Mouse (Mus musculus) left cerebral cortex, adult 18-20 months (tissue): ENCODE measurements around the gene Capn5. TPM values are rescaled to one million over a fixed set of nuclear protein-coding genes. Genes with fewer than 3 reads are reported as not detected.
A peak's percentile ranks its signal among the peaks of the same experiment; 100 is the strongest.

Source experiments
- DNase-seq, 2 experiments: peaks; one replicate each; pipeline ENCODE4 v3.0.0; 2021 to 2022; ENCODE audit warnings: low spot score in 2 of 2, mixed read lengths in 1 of 2
- total RNA-seq, 2 experiments: library from RNA; stranded (reverse); gene quantifications; 2 replicates each; pipeline ENCODE4 v1.2.3; 2021

Capn5 gene
- total RNA-seq, 2 experiments from 2014 or later, result 30.4 to 35.0 TPM

DNA sequence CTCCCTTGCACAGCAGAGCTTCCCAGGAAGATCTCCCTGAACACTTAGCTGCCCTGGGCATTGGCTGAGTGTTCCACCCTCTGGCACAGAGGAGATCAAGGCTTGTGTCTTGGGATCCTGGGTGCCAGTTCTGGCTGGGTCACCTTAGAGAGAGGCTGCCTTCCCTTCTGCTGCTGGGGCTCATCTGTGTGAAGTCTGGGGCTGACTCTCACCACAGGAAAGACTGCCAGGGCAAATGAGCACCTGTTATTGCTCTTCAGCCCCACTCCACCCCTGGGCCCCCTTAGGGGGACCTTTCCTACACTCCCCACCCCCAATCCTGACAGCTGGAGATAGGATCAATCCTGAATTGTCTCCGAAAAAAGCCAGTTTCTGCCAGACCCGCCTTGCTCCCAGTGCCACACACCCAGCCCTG, 996 bp downstream of the Capn5 start:
- no peak for DNase-seq

- no peak for DNase-seq
These were observed 1.6 kb downstream of the Capn5 start for GRCm38 (mm10) chr7:98176322-98177070.

GRCm38 (mm10) chr7:98174883-98175755, 3.0 kb downstream of the Capn5 start:
- DNase-seq, result no peak

DNA sequence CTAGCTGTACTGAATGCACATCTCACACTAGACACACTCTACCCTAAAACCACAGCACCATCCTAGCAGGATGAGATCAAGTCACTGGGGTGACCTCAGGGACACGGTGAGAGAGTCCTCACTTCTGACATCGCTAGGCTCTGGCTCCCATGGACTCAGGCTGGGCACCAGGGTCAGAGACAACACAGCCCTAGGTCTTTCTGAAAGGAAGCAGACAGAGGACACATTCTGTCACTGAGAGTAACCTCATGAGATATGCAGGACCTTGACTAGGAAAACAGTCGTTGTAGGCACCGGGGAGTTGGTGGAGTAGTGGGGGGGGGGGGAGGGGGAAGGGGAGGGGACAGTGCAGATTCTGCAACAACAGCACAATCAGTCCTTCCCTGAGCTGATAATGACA, 4.7 kb downstream of the Capn5 start:
- no peak for DNase-seq

DNA sequence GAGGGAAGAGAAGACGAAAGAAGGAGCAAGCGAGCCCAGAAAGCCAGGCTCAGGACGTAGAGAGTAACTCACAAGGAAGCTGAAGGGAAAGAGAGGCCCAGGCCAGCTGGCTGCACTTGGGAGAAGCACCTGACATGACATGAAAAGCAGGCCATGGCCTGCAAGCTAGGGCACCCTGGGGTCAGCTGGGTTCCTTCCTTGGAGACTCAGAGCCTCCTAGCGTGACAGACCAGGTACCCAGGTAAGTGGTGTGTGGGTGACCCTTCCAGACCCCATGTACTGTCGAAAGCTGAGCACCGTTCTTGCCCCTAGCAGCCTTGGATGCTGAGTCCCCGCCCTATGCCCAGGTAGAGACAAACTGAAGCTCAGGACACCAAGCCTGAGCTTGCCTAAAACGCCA, 5.4 kb downstream of the Capn5 start:
- DNase-seq, result no peak

DNA sequence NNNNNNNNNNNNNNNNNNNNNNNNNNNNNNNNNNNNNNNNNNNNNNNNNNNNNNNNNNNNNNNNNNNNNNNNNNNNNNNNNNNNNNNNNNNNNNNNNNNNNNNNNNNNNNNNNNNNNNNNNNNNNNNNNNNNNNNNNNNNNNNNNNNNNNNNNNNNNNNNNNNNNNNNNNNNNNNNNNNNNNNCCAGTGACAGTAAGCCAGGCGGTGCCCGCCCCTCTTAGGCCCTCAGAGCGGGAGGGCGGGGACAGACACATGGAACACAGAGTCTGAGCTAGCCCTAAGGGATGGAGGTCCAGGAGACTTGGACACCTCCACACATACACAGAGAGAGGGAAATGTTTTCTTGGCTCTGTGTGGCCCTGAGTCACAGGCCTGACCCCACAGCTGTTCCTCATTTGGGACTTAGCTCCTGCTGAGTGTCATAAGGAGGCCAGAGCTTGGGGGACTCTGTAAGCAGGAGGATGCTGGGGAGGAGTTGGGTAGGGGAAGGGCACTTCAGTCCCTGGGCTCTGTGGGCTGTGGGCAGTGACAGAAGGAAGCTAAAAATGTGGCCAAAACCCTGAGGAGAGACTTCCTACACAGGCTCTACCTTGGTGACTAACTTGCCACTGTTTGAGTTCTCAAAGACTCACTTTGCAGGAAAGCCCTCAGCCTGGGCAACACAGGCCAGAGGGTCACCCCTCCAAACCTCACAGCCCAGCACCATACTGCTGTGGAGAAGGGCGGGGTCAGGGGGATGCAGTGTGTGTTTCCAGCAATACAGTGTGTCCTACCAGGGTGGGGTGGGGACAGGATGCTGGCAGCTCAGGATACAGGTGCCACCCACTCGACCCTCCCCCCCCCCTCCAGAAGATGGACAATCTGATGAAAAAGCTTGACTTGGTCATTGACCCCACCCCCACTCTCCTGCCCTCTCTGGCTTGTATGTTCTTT, 6.7 kb downstream of the Capn5 start:
- DNase-seq, result peak; percentile 21 to 38

GRCm38 (mm10) chr7:98164999-98165528, 13.0 kb downstream of the Capn5 start:
- DNase-seq, result peak in 1 of 2 experiments; percentile 37

GRCm38 (mm10) chr7:98164382-98164998, 13.6 kb downstream of the Capn5 start:
- DNase-seq, result no peak

DNA sequence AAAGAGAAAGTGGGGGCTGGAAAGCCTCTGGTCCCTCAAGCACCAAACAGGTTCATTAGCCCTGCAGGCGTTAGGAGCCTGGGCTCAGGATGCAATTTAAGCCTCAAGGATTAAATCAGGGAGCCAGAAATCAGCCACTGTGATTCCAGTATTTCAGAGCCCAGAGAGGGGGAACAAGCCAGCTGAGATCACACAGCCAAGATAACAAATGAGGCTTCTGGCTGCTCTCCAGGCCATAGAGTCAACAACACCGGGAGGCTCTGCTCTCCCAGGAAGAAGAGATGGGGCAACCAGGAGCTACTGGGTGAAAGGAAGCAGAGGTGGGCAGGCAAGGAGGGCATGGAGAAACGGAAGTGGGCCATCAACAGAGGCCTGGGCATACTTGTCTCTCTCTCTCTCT, 14.4 kb downstream of the Capn5 start:
- no peak for DNase-seq

DNA sequence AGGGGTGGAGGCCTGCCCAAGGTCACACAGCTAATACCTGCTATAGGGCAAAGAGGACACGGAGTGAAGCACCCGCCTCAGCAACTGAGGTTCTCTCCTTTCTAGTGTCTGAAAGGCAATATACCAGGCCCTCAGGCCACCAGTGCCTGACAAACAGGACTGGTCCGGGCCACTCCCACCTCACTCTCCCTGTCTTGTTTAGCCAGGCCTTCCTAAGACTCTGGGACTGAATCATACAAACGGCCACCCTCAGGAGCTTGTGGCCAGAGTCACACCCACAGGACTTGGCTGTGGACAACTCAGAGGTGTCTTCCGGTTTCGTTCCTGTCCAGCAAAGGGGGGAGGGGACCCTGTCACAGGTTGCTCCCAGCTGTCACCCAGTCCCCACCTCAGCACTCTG, 15.8 kb downstream of the Capn5 start:
- no peak for DNase-seq

DNA sequence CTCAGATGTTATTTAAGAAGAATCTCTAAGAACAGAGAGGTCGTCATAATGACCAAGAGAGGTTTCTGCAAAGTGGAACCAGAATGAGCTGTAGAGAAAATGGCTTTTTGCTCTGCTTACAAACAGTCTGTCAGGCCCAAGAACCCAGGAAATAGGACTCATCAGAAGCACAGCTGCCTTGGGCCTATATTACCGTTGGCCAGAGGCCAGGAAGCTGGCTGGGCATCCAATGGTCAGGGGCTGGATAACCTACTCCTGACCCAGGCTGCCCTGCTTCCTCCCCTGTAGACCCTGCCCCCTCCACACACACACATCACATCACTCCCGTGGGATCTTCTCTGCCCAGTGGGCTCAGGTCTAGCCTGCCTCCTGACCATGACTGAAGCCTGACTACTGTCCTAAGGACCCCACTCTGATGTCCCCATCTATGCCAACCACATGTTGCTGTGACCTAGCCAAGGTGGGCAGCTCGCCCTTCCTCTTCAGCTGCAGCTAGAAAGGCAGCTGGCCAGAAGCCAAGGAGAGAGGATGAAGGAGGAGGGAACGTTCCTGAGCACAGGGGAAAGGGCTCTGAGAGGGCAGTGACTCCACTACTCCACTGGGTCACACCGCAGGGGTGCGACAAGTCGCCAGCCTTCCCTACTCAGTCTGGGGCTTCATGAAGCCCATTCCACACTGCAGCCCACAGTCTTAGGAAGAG, 17.9 kb downstream of the Capn5 start:
- no peak for DNase-seq

DNA sequence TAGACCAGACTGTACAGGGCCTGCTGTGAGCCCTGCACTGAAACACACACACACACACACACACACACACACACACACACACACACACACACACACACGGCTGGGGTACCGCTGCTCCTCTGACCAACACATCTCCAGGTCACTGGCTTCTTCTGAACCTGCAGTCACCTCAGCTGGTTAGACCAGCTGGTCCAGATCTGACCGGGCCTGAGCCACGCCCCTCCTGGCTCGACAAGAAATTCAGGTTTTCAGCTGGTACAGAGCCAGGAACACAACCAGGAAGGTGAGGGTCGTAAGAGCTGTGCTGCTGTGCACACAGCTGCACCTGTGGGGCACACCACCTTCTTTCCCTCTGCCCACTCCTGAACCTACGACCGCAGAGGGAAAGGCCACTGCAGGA, 19.6 kb downstream of the Capn5 start:
- no peak for DNase-seq

DNA sequence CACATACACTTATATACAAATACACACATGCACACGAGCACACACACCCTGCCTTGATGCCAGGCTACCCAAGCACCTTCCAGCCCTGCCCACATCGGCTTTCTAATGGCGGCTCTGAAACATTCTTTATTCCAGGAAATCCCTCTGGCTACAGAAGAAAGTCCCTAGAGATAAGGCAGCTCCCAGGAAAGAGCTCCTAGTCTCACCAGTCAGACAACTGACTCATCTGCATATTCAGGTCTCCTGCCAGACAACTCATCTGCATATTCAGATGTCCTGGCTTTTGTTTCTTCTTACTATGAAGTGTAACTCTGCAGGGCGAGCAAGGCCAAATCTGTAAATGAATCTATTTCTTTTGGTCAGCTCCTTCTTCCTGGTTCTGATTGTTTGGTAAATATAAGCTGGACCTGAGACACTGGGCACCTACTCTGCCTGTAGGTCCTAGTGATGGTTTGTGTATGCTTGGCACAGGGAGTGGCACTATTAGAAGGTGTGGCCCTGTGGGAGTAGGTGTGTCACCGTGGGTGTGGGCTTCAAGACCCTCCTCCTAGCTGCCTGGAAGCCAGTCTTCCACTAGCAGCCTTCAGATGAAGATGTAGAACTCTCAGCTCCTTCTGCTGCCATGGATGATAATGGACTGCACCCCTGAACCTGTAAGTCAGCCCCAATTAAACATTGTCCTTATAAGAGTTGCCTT, 20.3 kb downstream of the Capn5 start:
- no peak for DNase-seq

- DNase-seq, result no peak
These were observed 21.8 kb downstream of the Capn5 start for GRCm38 (mm10) chr7:98156280-98156665.

- DNase-seq, result peak; percentile 71 to 75
These were observed 22.4 kb downstream of the Capn5 start for GRCm38 (mm10) chr7:98155546-98156279.

DNA sequence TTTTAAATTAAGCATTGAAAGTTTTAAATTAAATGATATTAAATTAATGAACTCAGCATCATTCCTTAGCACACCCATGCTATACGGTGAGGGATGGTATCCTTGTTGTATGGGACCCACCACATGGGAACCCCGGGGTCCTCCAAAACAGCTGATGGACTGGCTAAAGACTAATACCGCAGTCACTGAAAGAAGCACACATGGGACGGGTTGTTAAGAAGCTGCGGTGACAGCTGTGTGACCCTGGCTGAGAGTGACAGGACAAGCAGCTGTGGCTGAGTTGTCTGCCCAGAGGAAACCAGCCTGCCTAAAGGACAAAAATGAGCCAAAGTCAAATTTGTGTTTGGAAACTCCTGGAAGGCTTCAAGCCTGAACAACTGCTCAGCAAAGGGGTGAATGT, 24.2 kb downstream of the Capn5 start:
- no peak for DNase-seq

DNA sequence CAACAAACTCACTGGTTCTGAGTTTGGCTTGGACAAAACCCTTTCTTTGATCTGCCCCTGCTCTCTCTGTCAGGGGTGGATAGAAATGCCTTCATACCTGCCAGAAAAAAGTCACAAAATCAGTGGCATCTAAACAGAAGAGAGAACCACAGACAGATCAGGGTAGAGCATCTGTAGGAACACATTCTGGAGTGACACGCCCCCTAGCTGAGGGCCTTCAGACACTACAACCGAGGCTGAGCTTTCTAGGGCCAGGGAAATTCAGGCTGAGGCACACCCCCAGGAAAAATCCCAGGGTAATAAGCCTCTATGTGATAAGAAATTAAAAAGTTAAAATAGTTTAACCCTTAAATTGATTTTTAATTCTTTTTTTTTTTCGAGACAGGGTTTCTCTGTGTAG, 24.7 kb downstream of the Capn5 start:
- no peak for DNase-seq

GRCm38 (mm10) chr7:98152400-98152799, 25.7 kb downstream of the Capn5 start:
- DNase-seq, result no peak

DNA sequence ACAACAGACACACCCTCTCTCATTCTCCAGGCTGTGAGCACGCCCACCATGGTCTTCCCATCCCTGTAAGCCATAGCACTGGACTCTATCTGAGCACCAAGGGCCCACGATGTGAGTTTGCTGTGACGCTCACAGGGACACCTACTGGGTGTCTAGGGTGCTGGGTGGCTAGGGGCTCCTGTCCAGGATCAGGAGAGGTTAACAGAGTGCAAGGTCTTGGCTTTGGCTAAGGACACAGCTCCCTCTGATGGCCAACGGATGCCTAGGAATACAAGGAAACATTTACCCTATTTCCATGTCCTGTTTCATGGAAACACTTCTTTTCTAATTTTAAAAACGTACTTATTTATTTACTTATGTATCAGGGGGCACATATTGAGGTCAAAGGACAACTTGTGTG, 27.5 kb downstream of the Capn5 start:
- no peak for DNase-seq
